Mouse (Mus musculus): ENCODE data around the gene 4930544G11Rik.

DNA sequence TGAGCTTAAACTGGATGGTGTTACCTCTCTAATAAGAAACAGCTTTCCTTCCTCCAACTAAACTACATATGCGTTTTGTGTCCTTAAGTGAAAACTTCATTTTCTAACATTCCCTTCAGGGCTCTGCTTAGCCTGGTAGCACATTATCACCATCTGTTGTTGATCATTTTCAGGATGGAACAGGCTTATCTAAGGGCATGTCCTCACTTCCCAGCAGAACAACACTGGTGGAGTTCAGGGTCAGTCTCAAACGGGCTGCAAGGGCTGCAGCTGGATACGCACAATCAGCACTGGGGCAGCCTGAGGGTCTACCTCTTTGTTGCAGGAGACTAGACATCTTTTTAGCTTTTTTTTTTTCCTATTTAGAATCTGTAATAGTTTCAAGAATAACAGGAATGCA lies 39.7 kb downstream of the 4930544G11Rik start:
- TF ChIP-seq GATA1 (IDR thresholded peaks at IDR 0.05; ENCODE audit: low read length), result no peak
- no peak for TF ChIP-seq TAL1 (IDR thresholded peaks at IDR 0.05; ENCODE audit: low read length)
